Mouse (Mus musculus) large intestine, adult 2 months (tissue): ENCODE measurements around the gene Elovl6. TPM values are rescaled to one million over a fixed set of nuclear protein-coding genes. Genes with fewer than 3 reads are reported as not detected.

ENCODE experiments used
- DNase-seq: peaks from one replicate; pipeline ENCODE4 v3.0.0-alpha.2; 2012; ENCODE audit warnings: low read depth, low spot score
- WGBS: fragments of 180-500 bp; shearing (Covaris S2); methylation state at CpG from one replicate; pipeline ENCODE4 v1.1.7; 2018; 5-methylcytosine and 5-hydroxymethylcytosine counted together
- polyA plus RNA-seq: library from polyadenylated mRNA; depleted of rRNA; stranded (reverse); fragments of >200 nt; gene quantifications from 2 replicates; pipeline ENCODE4 v1.2.3, GENCODE M21; 2012; rRNA removed

The Elovl6 gene
- polyA plus RNA-seq = 28.4 and 76.8 TPM in 2 replicates

DNA sequence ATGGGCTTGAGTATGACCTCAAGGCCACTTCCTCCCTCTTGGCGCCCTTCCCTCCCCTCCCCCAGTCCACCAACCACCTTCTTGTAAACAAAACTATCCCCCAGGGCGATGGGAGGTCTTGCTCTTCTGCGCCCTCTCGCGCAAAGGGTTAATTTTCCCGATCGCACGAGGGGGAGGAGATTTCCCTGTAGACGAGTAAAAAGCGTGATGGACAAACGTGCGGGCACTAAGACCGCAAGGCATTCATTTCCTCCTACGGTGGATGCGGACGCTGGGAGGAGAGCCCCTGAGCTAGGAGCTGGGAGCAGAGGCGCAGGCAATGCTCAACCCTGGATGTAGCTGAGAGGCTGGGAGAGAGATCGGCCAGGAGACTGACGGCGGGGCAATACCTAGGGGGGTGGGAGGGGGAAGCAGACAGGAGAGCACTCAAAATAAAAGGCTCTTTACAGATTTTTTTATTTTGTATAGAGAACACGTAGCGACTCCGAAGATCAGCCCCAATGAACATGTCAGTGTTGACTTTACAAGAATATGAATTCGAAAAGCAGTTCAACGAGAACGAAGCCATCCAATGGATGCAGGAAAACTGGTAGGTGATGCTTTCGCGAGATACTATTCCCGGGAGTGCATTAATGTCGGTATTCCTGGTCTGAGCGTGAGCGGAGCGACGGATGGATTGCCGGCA, at the start of gene Elovl6:
TSS of gene Elovl6 (plus strand) at position 176 of the 685 bp plus-strand sequence.
- under 1% methylated on average over 35 of the region's 35 CpGs for WGBS

DNA sequence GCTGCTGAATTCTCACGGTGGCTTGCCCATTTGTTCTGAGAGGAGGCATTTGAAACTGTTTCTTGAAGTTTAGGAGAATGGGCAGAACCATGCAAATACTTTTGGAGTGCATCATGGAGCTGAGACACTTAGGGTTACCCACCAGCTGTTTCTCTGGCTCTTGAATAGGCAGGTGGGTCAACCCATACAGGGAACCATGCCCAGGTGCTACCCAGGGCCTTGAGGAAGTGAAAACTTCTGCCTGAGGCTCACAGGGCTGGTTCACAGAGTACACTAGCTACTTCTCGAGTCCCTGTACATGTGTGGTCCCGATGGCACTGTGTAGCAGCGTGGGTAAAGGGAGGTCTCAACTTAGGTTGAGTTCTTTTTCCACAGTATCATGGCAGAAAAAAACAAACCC, 43.4 kb upstream of the Elovl6 start:
- no peak for DNase-seq
- WGBS = 82% methylated on average over 4 of the region's 4 CpGs

More for the DNA sequence above, at the start of gene Elovl6:
- DNase-seq = no peak

DNA sequence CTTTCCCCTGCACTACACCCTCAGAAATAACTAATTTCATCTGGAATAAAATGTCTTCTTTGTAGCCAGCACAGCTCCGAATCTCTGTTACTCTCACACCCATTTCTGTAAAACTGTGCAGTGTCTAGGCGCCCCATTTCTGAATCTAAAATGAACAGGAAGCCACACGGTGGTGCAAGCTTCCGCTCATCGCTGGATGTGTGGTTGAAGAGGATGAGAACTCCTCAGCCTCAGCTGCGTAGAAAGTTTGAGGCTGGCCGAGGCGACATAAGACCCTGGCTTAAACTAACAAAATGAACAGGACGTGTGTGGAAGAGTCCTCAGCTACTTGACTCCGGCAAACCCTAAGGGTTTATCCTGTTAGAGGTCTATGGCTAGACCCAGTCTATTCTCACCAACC, 38.0 kb upstream of the Elovl6 start:
- WGBS = 78% methylated on average over 10 of the region's 10 CpGs
- no peak for DNase-seq

DNA sequence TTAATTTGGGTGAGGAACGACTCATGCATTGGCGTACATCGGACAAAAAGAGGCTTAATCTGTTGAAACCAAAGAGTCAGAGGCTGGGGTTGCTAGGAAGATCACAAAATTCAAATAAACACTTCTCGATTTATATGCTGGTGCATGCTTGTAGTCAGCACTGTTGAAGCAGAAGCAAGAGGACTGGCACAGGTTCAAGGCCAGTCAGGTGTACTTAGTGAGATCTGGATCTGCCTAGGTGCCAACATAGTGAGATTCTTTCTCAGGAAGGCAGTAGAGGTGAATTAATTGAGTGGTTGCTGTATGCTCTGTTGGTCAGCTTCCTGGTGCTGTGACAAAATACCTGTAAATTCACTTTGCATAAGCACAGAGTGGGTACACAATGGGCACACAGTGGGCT, 37.4 kb upstream of the Elovl6 start:
- WGBS = 69% methylated on average over 4 of the region's 4 CpGs
- no peak for DNase-seq

DNA sequence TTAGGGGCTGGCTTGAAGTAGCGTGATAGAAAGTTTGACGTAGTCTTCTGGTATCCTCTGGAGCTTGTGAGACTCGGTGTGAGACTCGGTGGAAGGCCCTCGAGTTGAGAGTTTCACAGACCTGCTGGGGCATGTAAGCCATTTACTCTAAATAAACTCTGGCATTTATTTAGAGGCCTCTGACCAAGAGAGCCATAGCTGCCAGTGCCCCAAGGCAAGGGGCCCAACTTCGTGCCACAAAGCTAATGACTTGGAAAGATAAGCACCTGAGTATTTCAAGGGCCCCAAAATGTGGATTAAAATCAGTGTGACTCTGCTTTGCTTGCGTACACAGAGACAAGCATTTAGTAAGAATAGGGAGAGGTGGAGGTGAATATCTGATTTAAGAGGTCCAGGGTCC, 28.4 kb upstream of the Elovl6 start:
- DNase-seq = no peak
- WGBS = 81% methylated on average over 7 of the region's 7 CpGs

DNA sequence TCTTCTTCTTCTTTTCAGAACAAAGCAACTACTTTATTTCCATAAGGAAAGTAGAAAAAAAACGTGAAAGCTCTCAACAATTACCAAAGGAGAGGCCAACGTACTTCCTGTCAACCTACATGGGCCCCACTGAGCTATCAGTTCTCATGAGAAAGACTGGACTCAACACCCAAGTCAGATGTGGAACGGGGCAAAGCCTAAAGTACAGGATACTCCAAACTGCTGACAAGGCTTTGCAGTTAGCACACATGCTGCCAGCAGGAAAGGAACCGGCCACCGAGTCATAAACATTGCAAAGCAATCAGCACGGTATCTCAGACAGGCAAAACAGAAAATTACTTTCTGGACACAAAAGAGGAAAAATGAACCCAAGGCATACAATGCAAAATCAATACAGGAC, 27.2 kb upstream of the Elovl6 start:
- WGBS = 48% methylated on average over 6 of the region's 6 CpGs
- DNase-seq = no peak

DNA sequence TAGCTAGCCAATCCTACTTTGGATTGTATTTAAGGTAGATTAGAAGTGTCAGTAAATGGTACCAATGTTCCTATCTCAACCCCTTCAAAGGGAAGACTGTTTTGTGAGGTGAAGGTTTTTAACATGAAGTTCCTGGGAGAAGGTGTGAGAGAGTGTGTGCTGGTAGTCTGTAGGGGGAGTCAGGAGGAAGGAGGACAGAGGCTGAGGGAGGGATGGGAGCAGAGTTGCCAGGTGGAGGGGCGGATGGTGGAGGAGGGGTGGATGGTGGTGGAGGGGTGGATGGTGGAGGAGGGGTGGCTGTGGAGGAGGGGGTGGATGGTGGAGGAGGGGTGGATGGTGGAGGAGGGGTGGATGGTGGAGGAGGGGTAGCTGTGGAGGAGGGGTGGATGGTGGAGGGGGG, 24.4 kb upstream of the Elovl6 start:
- 100% methylated on average over 1 of the region's 1 CpGs for WGBS
- DNase-seq = no peak

DNA sequence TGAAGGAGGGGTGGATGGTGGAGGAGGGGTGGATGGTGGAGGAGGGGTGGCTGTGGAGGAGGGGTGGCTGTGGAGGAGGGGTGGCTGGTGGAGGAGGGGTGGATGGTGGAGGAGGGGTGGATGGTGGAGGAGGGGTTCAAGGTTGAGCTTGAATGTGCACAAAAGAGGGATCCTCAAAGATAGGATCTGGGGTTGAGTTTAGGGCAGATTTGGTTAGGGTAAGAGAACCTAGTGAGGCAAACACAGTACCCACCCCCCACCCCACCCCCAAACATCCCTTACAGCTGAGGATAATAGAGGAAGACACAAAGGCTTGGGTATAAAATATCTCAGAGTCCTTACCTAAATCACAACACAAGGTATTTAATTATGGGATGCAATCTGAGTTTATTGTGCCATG, 23.6 kb upstream of the Elovl6 start:
- DNase-seq = no peak

DNA sequence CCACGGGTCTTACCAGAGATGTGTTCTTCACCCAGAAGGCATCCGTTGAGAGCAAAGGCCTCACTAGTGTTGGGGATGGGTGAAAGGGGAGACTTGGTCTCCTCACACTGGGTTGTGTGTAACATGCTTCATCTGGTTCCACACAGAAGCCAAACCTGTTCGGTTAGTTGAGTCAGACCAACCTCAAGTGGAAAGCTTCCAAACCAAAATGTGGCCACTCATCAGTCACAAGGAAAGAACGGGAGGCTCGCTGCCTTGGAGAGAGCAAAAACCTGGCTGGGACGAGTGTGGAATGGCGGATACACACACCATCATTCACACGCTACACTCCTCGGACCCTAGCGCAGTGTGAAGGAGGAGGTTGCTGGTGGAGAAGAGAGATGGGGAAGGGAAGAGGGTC, 22.4 kb upstream of the Elovl6 start:
- no peak for DNase-seq
- WGBS = 70% methylated on average over 10 of the region's 10 CpGs

DNA sequence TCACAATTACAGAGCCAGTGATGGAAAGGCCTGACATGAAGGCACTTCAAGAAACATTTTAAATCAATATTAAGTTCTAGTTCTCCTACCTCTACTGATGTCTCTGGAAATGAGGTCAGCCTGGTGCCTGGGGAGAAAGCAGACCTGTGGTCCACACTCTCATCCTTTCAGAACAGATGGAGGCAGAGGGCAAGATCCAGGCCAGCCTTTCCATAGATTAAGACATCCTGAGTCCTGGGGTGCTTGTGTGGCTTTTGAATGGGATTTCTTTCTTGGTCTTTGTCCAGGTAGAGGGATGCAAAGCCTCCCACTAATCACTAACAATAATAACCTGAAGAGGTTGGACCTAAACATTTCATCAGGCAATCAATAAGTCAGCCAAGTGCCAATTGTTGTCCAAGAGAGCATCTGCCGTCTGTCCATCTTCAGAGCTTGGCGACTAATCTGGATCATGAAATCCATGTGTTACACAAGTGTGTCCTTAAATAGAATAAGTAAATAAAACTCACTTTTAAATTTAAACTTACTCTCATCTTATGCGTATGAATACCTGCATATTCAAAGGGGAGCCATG, 16.2 kb upstream of the Elovl6 start:
- no peak for DNase-seq
- 87% methylated on average over 3 of the region's 3 CpGs for WGBS

DNA sequence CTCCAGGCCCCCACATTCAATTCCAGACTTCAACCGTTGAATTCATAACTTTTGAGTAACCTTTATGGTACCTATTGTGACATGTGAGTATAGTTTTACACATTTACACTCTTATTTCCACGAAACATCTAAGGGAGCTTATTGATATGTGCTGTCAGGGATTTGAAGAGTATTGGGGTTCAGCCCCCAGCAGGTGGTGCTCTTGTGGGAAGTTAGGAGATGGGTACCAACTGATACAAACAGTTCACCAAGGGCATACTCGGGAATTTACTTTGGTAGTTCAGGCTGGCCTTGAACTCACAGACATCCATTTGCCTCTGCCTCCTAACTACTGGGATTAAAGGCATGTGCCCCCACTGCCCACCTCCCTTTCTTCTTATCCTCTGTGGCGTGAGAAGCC, 11.7 kb upstream of the Elovl6 start:
- 68% methylated on average over 4 of the region's 4 CpGs for WGBS
- DNase-seq = no peak

DNA sequence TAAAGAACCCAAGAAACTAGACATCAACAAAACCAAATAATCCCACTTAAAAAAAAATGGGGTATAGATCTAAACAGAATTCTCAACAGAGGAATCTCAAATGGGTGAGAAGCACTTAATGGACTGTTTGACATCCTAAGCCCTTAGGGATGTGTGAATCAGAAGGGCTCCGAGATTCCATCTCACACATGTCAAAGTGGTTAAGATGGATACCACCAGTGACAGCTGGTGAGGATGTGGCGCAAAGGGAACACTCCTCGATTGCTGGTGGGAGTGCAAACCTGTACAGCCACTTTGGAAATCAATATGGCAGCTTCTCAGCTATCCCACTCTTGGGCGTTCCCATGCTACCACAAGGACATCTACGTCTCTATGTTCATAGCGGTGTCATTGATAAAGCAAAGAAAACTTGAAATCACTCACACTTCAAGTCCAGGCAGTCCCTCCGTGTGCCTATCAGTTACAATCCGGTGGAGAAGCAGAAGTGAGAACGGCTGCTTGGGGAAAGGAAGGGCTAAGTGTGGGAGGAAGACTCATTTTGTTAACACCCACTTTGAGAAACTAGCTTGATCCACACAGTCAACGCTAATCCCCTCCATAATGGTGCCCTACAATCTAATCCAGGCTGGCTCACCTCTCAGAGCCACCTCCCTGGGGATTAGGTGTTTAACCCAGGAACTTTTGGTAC, 8.6 kb upstream of the Elovl6 start:
- no peak for DNase-seq
- WGBS = 88% methylated on average over 10 of the region's 10 CpGs

DNA sequence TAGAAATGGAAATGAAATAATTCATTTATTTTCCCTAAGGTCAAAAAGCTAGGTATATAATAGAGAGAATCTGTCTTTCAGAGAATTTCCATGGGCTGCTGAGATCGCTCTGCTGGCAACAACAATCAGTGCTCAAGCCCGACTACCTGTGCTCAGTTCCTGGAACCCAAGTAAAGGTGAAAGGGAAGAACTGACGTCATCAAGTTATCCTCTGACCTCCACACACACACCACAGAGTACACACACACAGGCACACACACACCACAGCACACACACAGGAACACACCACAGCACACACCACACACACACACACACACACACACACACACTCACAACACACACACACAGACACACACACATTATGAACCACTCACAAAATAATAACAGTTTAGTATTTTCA, 5.1 kb upstream of the Elovl6 start:
- WGBS = 64% methylated on average over 3 of the region's 3 CpGs

DNA sequence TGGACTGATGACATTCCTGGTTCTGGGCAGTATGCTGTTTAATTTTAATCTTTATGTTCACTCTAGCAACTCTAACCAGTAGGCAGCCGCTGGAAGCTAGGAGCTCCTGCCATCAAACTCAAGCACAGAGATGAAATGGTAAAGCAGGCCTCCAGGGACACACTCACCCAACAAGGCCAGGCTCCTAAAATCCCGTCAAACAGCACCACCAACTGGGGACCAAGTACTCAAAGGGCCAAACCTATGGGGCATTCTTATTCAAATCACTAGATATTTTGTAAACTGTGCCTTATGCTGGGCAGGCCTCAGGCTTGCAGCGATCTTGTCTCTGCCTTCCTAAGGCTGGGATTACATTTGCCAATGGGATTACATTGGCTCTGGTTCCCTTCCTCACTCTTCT, 2.8 kb upstream of the Elovl6 start:
- DNase-seq = no peak
- 83% methylated on average over 3 of the region's 3 CpGs for WGBS

More for the DNA sequence above, 5.1 kb upstream of the Elovl6 start:
- no peak for DNase-seq

DNA sequence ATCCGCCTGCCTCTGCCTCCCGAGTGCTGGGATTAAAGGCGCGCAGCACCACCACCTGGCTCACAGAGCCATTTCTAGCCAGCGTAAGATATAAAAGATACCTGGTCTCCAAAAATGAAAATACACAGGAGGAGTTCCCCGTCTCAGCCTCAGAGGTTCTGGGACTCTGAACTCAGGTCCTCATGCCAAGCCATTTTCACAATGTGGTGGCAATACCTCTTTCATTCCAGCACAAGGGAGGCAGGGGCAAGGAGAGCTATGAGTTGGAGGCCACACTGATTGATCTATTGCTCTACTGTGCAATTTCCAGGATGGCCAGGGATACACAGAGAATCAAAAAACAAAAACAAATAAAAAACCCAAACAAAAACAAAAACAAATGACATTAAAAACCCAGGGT, 1.7 kb upstream of the Elovl6 start:
- WGBS = 97% methylated on average over 6 of the region's 6 CpGs
- no peak for DNase-seq

DNA sequence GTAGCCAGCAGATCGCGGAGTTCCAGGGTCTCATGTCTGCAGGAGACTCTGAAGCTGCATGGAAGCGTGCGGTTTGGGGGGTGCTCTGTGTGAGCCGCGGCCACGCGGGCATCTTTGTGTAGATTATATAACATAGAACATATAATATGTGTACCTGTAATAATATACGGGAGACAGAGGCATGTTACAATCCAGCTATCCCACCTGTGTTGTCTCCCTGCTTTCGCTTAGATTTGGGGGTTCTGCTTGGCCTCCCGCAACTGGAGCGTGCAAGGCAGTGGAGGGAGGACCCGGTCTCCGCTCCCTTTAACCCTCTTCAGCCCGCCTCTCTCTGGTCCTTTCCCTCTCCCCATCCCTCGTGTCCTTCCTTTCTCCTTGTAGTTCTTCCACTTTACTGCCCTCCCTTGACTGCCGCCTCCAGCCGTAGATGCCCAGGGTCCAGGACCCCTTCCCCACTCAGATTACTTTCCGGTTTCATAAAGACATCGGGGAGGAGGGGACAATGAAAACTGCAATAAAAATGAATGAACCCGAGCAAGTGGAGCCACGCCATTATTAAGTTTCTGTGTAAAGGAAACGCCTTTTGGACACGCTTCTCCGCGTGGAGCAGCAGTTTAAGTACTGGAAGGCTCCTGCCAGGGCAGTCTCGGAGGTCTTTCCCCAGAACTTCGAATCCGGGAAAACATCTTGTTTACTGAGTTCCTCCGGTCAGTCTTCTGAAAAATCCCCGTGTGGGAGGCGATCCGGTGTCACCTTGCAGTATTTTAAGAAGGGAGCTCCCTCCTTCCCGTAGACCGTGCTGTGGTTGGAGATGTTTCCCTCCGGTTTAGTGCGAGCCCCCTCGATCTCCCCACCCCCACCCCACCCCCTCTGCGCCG, 949 bp downstream of the Elovl6 start:
- no peak for DNase-seq
- WGBS = under 1% methylated on average over 40 of the region's 40 CpGs

DNA sequence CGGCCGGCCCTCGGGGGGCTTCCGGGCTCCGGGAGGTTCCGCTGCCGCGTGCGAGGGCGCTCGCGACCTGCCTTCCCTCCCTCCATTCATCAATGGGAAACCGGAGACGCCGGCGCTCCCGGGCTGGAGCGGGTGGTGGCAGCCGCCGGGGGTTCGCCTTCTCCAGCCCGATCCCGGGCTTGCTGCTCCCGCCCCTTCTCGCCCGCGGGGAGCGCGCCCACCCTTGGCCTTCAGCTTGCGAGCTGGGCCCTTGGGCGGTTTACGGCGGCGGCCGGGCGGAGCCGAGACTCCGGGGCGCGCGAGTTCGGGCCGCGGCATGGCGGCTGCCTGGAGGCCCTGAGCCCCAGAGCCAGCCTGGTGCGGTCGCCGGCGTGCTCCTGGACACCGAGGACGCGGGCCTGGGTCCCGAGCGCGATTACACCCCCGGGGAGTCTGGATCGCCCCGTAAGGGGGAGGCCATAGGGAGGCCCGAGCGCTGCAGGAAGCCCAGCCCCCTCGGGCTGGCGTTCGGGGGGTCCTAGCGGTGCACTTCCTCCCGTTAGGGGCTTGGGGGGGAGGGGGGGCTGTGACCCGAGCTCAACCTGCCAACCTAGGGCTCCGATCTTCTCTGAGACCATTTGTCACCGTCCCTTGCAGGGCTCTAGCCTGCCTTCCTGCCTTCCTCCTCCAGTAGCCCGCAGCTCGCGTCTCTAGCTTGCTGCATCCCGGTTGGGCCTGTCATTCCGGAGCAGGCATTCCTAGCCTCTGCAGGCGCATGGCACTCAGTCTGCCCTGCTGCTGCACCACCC, 1.8 kb downstream of the Elovl6 start:
- WGBS = under 1% methylated on average over 74 of the region's 74 CpGs
- no peak for DNase-seq

DNA sequence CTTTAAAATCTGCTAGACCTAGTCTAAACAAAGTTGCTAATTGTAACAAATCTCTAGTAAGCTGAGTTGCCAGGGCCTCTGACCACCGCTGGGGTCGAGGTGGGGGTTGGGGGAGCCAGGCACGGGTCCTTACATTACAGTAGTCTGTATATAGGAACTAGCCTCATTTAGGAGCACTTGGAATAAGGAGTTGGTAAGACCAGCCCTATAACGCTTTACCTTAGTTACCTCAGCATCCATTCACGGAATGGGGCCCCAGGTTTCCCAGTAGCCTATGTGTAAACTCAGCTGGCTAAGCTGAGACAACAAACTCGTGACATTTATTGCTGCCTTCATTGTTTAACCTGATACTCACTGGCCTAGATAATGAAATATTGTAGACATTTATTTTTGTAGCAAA, 3.3 kb downstream of the Elovl6 start:
- DNase-seq = no peak
- WGBS = 18% methylated on average over 6 of the region's 6 CpGs

DNA sequence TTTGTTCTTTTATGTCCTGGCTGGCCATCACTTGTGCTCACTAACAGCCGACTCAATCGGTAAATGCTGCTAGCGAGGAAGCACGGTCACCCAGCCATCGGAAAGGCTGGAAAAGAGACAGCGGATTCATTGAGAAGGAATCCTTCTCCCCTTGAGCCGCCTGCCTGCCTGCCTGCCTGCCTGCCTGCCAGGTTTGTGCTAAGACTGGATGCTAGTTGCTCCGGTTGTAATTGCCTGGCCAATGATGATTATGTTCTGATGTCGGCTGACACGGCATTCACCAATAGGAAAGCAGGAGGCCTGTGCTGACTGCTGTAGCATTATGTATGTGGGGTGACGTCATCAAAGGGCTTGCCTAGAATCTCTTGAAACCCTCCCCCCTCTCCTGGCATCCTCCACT, 4.0 kb downstream of the Elovl6 start:
- 2% methylated on average over 11 of the region's 11 CpGs for WGBS
- DNase-seq = peak; percentile 98

DNA sequence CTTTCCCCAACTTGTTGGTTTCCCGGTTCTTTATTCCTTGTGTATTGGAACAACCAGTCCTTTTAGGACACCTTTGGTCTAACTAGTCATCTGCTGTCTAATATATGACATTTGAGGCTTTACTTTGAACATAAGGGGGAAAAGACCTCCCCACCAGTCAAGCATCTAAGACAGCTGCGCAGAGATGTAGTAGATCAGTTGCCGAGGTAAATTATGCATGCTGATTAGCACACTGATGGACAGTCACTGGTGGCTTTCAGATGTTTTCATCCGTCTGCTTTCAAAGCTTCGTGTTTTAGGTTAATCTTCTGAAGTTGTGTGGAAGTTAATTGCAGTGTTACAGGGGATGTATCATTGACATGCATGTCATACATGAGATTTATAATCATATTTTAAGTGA, 5.8 kb downstream of the Elovl6 start:
- WGBS = 89% methylated on average over 5 of the region's 5 CpGs
- DNase-seq = no peak
